Mouse (Mus musculus) erythroblast, embryonic 14.5 days (primary cell): ENCODE data around the gene Pik3ip1.

Source experiments
- GATA1 ChIP-seq: IDR thresholded peaks from 2 replicates; pipeline ENCODE4 v1.6.1; 2012; ENCODE audit warnings: low read length, inconsistent platforms, mixed read lengths
- TAL1 ChIP-seq: IDR thresholded peaks from 3 replicates; pipeline ENCODE4 v1.6.1; 2012; ENCODE audit warnings: low read length, inconsistent platforms, mixed read lengths

DNA sequence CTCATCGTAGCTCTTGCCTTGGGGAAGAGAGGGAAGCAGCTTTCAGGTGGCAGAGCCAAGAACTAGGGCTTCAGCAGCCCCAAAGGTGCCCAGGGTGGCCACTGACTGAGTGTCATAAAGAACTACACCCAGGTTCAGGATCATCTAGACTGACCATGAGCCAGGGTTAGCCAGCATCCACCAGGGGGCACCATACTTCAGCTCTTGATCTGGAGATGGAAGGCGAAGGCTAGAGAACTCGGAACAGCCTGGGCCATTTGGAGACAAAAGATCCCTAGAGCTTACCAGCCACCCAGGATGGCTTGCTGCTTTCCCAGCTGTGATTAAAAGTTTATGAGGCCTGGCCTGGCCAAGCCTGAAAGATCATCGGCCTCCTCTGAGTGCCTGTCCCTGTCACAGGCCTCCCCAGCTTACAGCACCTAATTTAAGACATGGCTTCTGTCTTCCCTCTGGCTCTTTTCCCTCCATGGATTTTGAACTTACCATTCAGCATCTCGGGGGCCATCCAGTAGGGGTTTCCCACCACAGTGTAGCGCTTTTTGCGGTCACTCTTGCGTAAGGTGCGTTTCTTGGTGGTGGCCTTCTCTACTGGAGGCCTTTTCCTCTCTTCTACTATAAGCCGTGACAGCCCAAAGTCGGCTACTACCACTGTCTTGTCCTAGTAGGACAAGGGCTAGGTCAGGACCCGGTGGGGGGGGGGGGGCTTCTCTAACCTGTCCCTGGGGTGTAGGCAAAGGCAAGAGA is 17.1 kb downstream of the Pik3ip1 start:
- TF ChIP-seq GATA1: no peak
- TF ChIP-seq TAL1: no peak
